Mouse (Mus musculus) thymus, adult 2 months (tissue): ENCODE measurements around the gene Stk11ip. TPM values are rescaled to one million over a fixed set of nuclear protein-coding genes. Genes with fewer than 3 reads are reported as not detected.

ENCODE experiments used
- DNase-seq: peaks from one replicate; pipeline ENCODE4 v3.0.0; 2021
- H3K27ac ChIP-seq: fragments of 200-500 bp; 2 replicates; pipeline ENCODE4 v1.5.1; 2012; ENCODE audit warnings: low read length, control low read depth; ENCODE audit not compliant: control insufficient read depth, insufficient read depth
- H3K27me3 ChIP-seq: fragments of 200-500 bp; 2 replicates; pipeline ENCODE4 v1.6.1; 2012; ENCODE audit warnings: mild to moderate bottlenecking, low read length, moderate library complexity, mixed read lengths; ENCODE audit not compliant: control insufficient read depth, insufficient read depth
- H3K36me3 ChIP-seq: fragments of 200-500 bp; 2 replicates; pipeline ENCODE4 v1.6.1; 2012; ENCODE audit warnings: mild to moderate bottlenecking, low read length, moderate library complexity; ENCODE audit not compliant: control insufficient read depth, insufficient read depth
- H3K4me1 ChIP-seq: fragments of 200-500 bp; replicated peaks from 2 replicates; pipeline ENCODE4 v1.6.1; 2012; ENCODE audit warnings: low read length; ENCODE audit not compliant: control insufficient read depth, insufficient read depth
- H3K4me3 ChIP-seq: fragments of 200-500 bp; 2 replicates; pipeline ENCODE4 v1.5.1; 2012; ENCODE audit warnings: mild to moderate bottlenecking, low read length, control low read depth, moderate library complexity; ENCODE audit not compliant: control insufficient read depth, insufficient read depth
- CTCF ChIP-seq: fragments of 200-500 bp; IDR thresholded peaks from 2 replicates; pipeline ENCODE4 v1.5.1; 2012; ENCODE audit warnings: mild to moderate bottlenecking, control low read depth, low read length, moderate library complexity, borderline replicate concordance; ENCODE audit not compliant: control insufficient read depth, poor library complexity, insufficient read depth; ENCODE audit errors: extremely low read depth
- POLR2A ChIP-seq: fragments of 200-500 bp; IDR thresholded peaks from 2 replicates; pipeline ENCODE4 v1.6.1; 2012; ENCODE audit warnings: mild to moderate bottlenecking, low read length, control low read depth, moderate library complexity; ENCODE audit not compliant: control insufficient read depth, poor library complexity, insufficient read depth; ENCODE audit errors: extremely low read depth
- WGBS: fragments of 180-500 bp; shearing (Covaris S2); methylation state at CpG from one replicate; pipeline ENCODE4 v1.1.7; 2018; 5-methylcytosine and 5-hydroxymethylcytosine counted together
- polyA plus RNA-seq: library from polyadenylated mRNA; depleted of rRNA; stranded (reverse); fragments of >200 nt; gene quantifications from 2 replicates; pipeline ENCODE4 v1.2.3, GENCODE M21; 2012

The Stk11ip gene
- polyA plus RNA-seq, 1 experiment: 93.0 TPM

- WGBS: 13% methylated on average over 17 of the region's 17 CpGs
- Histone ChIP-seq H3K27ac (no peak overlapping the region), H3K4me3 (no peak overlapping the region), H3K4me1 (no peaks in the 10 kb centered on the region), H3K36me3 (no peaks in the 10 kb centered on the region), H3K27me3 (no peaks in the 10 kb centered on the region)
- TF ChIP-seq CTCF (peak; percentile 96; the same call in 1 of the 2 replicates), POLR2A (no peak)
- DNase-seq: peak; percentile 77
Measured at GRCm38 (mm10) chr1:75559212-75559925, 38.0 kb downstream of the Stk11ip start.

GRCm38 (mm10) chr1:75560206-75560913 lies 39.0 kb downstream of the Stk11ip start:
- Histone ChIP-seq H3K27ac (no peak overlapping the region), H3K36me3 (no peaks in the 10 kb centered on the region), H3K27me3 (no peaks in the 10 kb centered on the region), H3K4me1 (no peaks in the 10 kb centered on the region), H3K4me3 (no peak overlapping the region)
- WGBS: 87% methylated on average over 12 of the region's 12 CpGs
- no peak for DNase-seq
- TF ChIP-seq POLR2A (no peak), CTCF (no peak)

- Histone ChIP-seq H3K27ac (no peak overlapping the region), H3K27me3 (no peaks in the 10 kb centered on the region), H3K4me1 (peaks cover 3% of the 10 kb centered on the region), H3K36me3 (no peaks in the 10 kb centered on the region), H3K4me3 (no peak overlapping the region)
- WGBS: 75% methylated on average over 4 of the region's 4 CpGs
- TF ChIP-seq POLR2A (no peak), CTCF (no peak)
- no peak for DNase-seq
Measured at GRCm38 (mm10) chr1:75561221-75561897, 40.0 kb downstream of the Stk11ip start.

GRCm38 (mm10) chr1:75561898-75562238 lies 40.5 kb downstream of the Stk11ip start:
- no peak for DNase-seq
- Histone ChIP-seq H3K27ac (no peak overlapping the region), H3K4me1 (peaks cover 3% of the 10 kb centered on the region), H3K27me3 (no peaks in the 10 kb centered on the region), H3K4me3 (no peak overlapping the region), H3K36me3 (no peaks in the 10 kb centered on the region)
- 83% methylated on average over 1 of the region's 1 CpGs for WGBS
- TF ChIP-seq POLR2A (no peak), CTCF (no peak)

GRCm38 (mm10) chr1:75564102-75564501 lies 42.8 kb downstream of the Stk11ip start:
- H3K27ac ChIP-seq: no peak overlapping the region
- no peaks in the 10 kb centered on the region for H3K36me3 ChIP-seq
- H3K27me3 ChIP-seq: no peaks in the 10 kb centered on the region
- H3K4me3 ChIP-seq: no peak overlapping the region
- DNase-seq: no peak
- 97% methylated on average over 2 of the region's 2 CpGs for WGBS
- TF ChIP-seq POLR2A (no peak), CTCF (no peak)
- peaks cover 3% of the 10 kb centered on the region for H3K4me1 ChIP-seq

GRCm38 (mm10) chr1:75564916-75565315 lies 43.6 kb downstream of the Stk11ip start:
- whole genome bisulfite sequencing: 53% methylated on average over 5 of the region's 5 CpGs
- no peak overlapping the region for H3K27ac ChIP-seq

More at GRCm38 (mm10) chr1:75564916-75565315, 43.6 kb downstream of the Stk11ip start:
- Histone ChIP-seq H3K4me1 (peaks cover 3% of the 10 kb centered on the region), H3K4me3 (no peak overlapping the region), H3K36me3 (no peaks in the 10 kb centered on the region), H3K27me3 (no peaks in the 10 kb centered on the region)
- no peak for DNase-seq
- no peak for TF ChIP-seq POLR2A
